Mouse (Mus musculus) liver, embryonic 12.5 days (tissue): ENCODE data around the gene H2al1j. TPM values are rescaled to one million over a fixed set of nuclear protein-coding genes. Genes with fewer than 3 reads are reported as not detected.
"Not testable (repeated sequence)": the region's sequence is repeated elsewhere in the genome, so short reads cannot be mapped to it uniquely, and the experiment has no call there.

Experiments
- ATAC-seq: fragments of 200-750 bp; cut with Nextera tagmentation; 2 replicates; pipeline ENCODE4 v1.8.0; 2017; ENCODE audit warnings: moderate number of reproducible peaks, mild to moderate bottlenecking, moderate library complexity
- H3K27ac ChIP-seq: fragments of 300-500 bp; sonication (generic); 2 replicates; pipeline ENCODE4 v1.5.1; 2016; ENCODE audit warnings: mild to moderate bottlenecking
- H3K27me3 ChIP-seq: fragments of 300-500 bp; sonication (generic); replicated peaks from 2 replicates; pipeline ENCODE4 v1.6.1; 2016; ENCODE audit warnings: mild to moderate bottlenecking, moderate library complexity
- H3K36me3 ChIP-seq: fragments of 300-500 bp; sonication (generic); 2 replicates; pipeline ENCODE4 v1.6.1; 2016; ENCODE audit warnings: mild to moderate bottlenecking, moderate library complexity
- H3K4me1 ChIP-seq: fragments of 300-500 bp; sonication (generic); 2 replicates; pipeline ENCODE4 v1.6.1; 2016
- H3K4me2 ChIP-seq: fragments of 300-500 bp; sonication (generic); 2 replicates; pipeline ENCODE4 v1.6.1; 2016; ENCODE audit warnings: mild to moderate bottlenecking, moderate library complexity
- H3K4me3 ChIP-seq: fragments of 300-500 bp; sonication (generic); 2 replicates; pipeline ENCODE4 v1.5.1; 2016; ENCODE audit warnings: mild to moderate bottlenecking, moderate library complexity
- H3K9ac ChIP-seq: fragments of 300-500 bp; sonication (generic); 2 replicates; pipeline ENCODE4 v1.6.1; 2016; ENCODE audit warnings: mild to moderate bottlenecking, moderate library complexity
- H3K9me3 ChIP-seq: fragments of 300-500 bp; sonication (generic); replicated peaks from 2 replicates; pipeline ENCODE4 v1.6.1; 2016; ENCODE audit warnings: mild to moderate bottlenecking, moderate library complexity
- WGBS: fragments of 180-500 bp; shearing (Covaris S2); methylation state at CpG from one replicate; pipeline ENCODE4 v1.1.7; 2016; ENCODE audit not compliant: insufficient replicate concordance; 5-methylcytosine and 5-hydroxymethylcytosine counted together
- polyA plus RNA-seq: library from polyadenylated mRNA; unstranded; fragments of >200 nt; fragmentation: Nextera tagmentation; extraction: Ambion mirVana; gene quantifications from 2 replicates; pipeline ENCODE4 v1.2.1, GENCODE M21; 2016

Gene H2al1j
- not detected in 2 replicates for polyA plus RNA-seq

GRCm38 (mm10) chrX:11327522-11327921 lies at the start of gene H2al1j:
H2al1j (plus strand) TSS chrX:11327822.
- H3K4me2 ChIP-seq, H3K36me3 ChIP-seq, H3K9ac ChIP-seq, H3K4me1 ChIP-seq, H3K27ac ChIP-seq, H3K4me3 ChIP-seq, ATAC-seq, H3K9me3 ChIP-seq, H3K27me3 ChIP-seq: not testable (repeated sequence)
- 70% methylated on average over 2 of the region's 2 CpGs for WGBS

GRCm38 (mm10) chrX:11280741-11281140 lies 46.9 kb upstream of the H2al1j start:
- Histone ChIP-seq H3K27ac (no peak overlapping the region), H3K9ac (no peak overlapping the region), H3K4me3 (no peak overlapping the region), H3K36me3 (no peaks in the 10 kb centered on the region), H3K27me3 (no peaks in the 10 kb centered on the region), H3K4me1 (no peaks in the 10 kb centered on the region), H3K4me2 (no peak overlapping the region), H3K9me3 (no peaks in the 10 kb centered on the region)
- WGBS, result 36% methylated on average over 2 of the region's 2 CpGs
- ATAC-seq, result no peak

- 0 out of 2 replicates have a peak, but pooled peaks cover 8% of the 10 kb centered on the region for H3K27me3 ChIP-seq
- no peaks in the 10 kb centered on the region for H3K9me3 ChIP-seq
- H3K4me1 ChIP-seq, result no peaks in the 10 kb centered on the region
- no peak overlapping the region for H3K4me3 ChIP-seq
- no peaks in the 10 kb centered on the region for H3K36me3 ChIP-seq
- 58% methylated on average over 14 of the region's 14 CpGs for WGBS
- no peak overlapping the region for H3K4me2 ChIP-seq
- no peak for ATAC-seq
- no peak overlapping the region for H3K27ac ChIP-seq
- H3K9ac ChIP-seq, result no peak overlapping the region
These were observed 39.2 kb upstream of the H2al1j start for GRCm38 (mm10) chrX:11288306-11288882.

- no peak for ATAC-seq
- H3K4me1 ChIP-seq, result no peaks in the 10 kb centered on the region
- H3K9me3 ChIP-seq, result no peaks in the 10 kb centered on the region
- no peak overlapping the region for H3K4me3 ChIP-seq
- H3K27me3 ChIP-seq, result 0 out of 2 replicates have a peak, but pooled peaks cover 8% of the 10 kb centered on the region
- no peak overlapping the region for H3K4me2 ChIP-seq
- no peak overlapping the region for H3K27ac ChIP-seq
- no peak overlapping the region for H3K9ac ChIP-seq
- no peaks in the 10 kb centered on the region for H3K36me3 ChIP-seq
- WGBS, result 57% methylated on average over 4 of the region's 4 CpGs
These were observed 38.4 kb upstream of the H2al1j start for GRCm38 (mm10) chrX:11289244-11289643.

GRCm38 (mm10) chrX:11298957-11299356 lies 28.7 kb upstream of the H2al1j start, which contains the start of gene H2al1a:
H2al1a (plus strand) TSS chrX:11299257.
- H3K36me3 ChIP-seq, H3K9me3 ChIP-seq, H3K4me2 ChIP-seq, H3K27ac ChIP-seq, H3K4me3 ChIP-seq, H3K27me3 ChIP-seq, ATAC-seq, H3K9ac ChIP-seq, H3K4me1 ChIP-seq: not testable (repeated sequence)
- no CpG with 5 or more reads among the region's 3 CpGs for WGBS

- H3K27ac ChIP-seq, H3K27me3 ChIP-seq, H3K9ac ChIP-seq, H3K4me2 ChIP-seq, H3K9me3 ChIP-seq, ATAC-seq, H3K4me3 ChIP-seq, H3K4me1 ChIP-seq, H3K36me3 ChIP-seq: not testable (repeated sequence)
- 94% methylated on average over 1 of the region's 3 CpGs for WGBS
These were observed 25.5 kb upstream of the H2al1j start, which contains the start of gene H2al1b for GRCm38 (mm10) chrX:11302132-11302531. H2al1b (plus strand) TSS chrX:11302432.

GRCm38 (mm10) chrX:11305355-11305754 lies 22.3 kb upstream of the H2al1j start, which contains the start of gene H2al1c:
H2al1c (plus strand) TSS chrX:11305655.
- H3K9ac ChIP-seq, H3K4me3 ChIP-seq, ATAC-seq, H3K36me3 ChIP-seq, H3K4me1 ChIP-seq, H3K27me3 ChIP-seq, H3K9me3 ChIP-seq, H3K27ac ChIP-seq, H3K4me2 ChIP-seq: not testable (repeated sequence)
- 69% methylated on average over 2 of the region's 6 CpGs for WGBS

- H3K36me3 ChIP-seq, H3K27ac ChIP-seq, ATAC-seq, H3K9me3 ChIP-seq, H3K4me1 ChIP-seq, H3K9ac ChIP-seq, H3K27me3 ChIP-seq, H3K4me2 ChIP-seq, H3K4me3 ChIP-seq: not testable (repeated sequence)
- no CpG with 5 or more reads among the region's 6 CpGs for WGBS
These were observed 19.1 kb upstream of the H2al1j start, which contains the start of gene H2al1d for GRCm38 (mm10) chrX:11308524-11308923. H2al1d (plus strand) TSS chrX:11308824.

GRCm38 (mm10) chrX:11311634-11312033 lies 16.0 kb upstream of the H2al1j start, which contains the start of gene H2al1e:
H2al1e (plus strand) TSS chrX:11311934.
- H3K9me3 ChIP-seq, H3K4me3 ChIP-seq, ATAC-seq, H3K36me3 ChIP-seq, H3K27me3 ChIP-seq, H3K4me1 ChIP-seq, H3K4me2 ChIP-seq, H3K27ac ChIP-seq, H3K9ac ChIP-seq: not testable (repeated sequence)
- no CpG with 5 or more reads among the region's 3 CpGs for WGBS

- not testable (repeated sequence) for H3K9me3 ChIP-seq, H3K4me2 ChIP-seq, H3K27me3 ChIP-seq, H3K36me3 ChIP-seq, H3K9ac ChIP-seq, H3K4me1 ChIP-seq, ATAC-seq, H3K27ac ChIP-seq, H3K4me3 ChIP-seq
- WGBS, result no CpG with 5 or more reads among the region's 6 CpGs
These were observed 12.8 kb upstream of the H2al1j start, which contains the start of gene H2al1f for GRCm38 (mm10) chrX:11314858-11315257. H2al1f (plus strand) TSS chrX:11315158.

GRCm38 (mm10) chrX:11317956-11318355 lies 9.7 kb upstream of the H2al1j start, which contains the start of gene H2al1g:
H2al1g (plus strand) TSS chrX:11318256.
- not testable (repeated sequence) for H3K9me3 ChIP-seq, H3K4me2 ChIP-seq, ATAC-seq, H3K4me3 ChIP-seq, H3K36me3 ChIP-seq, H3K9ac ChIP-seq, H3K4me1 ChIP-seq, H3K27ac ChIP-seq, H3K27me3 ChIP-seq
- no CpG with 5 or more reads among the region's 3 CpGs for WGBS

- not testable (repeated sequence) for H3K9me3 ChIP-seq, H3K27ac ChIP-seq, H3K9ac ChIP-seq, H3K27me3 ChIP-seq, ATAC-seq, H3K36me3 ChIP-seq, H3K4me1 ChIP-seq, H3K4me2 ChIP-seq, H3K4me3 ChIP-seq
- WGBS, result no CpG with 5 or more reads among the region's 6 CpGs
These were observed 6.4 kb upstream of the H2al1j start, which contains the start of gene H2al1h for GRCm38 (mm10) chrX:11321192-11321591. H2al1h (plus strand) TSS chrX:11321492.
